18 mouse cellular contexts compared by ENCODE assay signal in the genomic region with DNA sequence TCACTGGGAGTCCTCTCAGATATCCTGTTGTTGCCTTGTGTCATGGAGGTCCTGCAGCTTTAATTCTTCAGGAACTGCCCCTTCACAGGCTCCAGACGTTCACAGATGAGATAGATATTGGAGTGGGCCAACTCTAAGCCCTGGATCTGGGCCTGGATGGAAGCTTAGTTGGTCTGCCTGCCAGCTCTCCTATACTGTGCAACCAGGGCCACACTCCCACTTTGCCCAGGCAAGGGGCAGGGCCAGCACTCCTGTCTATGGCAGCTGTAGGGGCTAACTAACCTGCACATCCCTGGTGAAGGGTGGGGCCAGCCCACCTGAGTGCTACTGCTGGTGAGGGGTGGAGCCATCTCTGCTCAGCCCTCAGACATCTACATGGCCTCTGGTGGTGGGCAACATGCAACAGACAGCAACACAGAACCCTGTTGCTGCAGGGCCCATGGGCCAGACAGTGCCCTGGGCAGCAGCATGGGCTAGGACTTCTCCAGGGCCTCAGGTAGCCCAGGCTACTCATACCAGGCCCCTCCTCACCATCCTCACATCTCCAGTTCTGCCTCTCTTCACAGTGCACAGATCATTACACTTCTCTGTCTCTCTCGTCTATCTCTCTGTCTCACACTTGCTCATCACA.
DNase-seq lines count a peak whose midpoint lies in the region; ATAC-seq and TF ChIP-seq lines count a peak whose summit lies in the region.
"Had no signal": no experiment of that assay in that cellular context is flagged by ENCODE, and none has a peak within 500 bp of the region (broad histone marks: within the 10 kb centered on the region; RNA-seq: fewer than 3 reads in every experiment).

No protein-coding gene starts in this region.

- no peak for DNase-seq in forebrain, postnatal 0 days
- no peak for DNase-seq in kidney, adult 18-20 months
- DNase-seq in kidney, postnatal 10 days, result no peak
- DNase-seq: B cell, adult 2 months; cerebellum, adult 9-11 months; heart, adult 2 months; heart, postnatal 36 days; kidney, adult 2 months; right cerebral cortex, postnatal 25 days; thymus, adult 18-20 months had no signal

- no peak for TF ChIP-seq CTCF in forebrain, postnatal 0 days (IDR thresholded peaks at IDR 0.05; ENCODE audit: low read depth)

- H3K27ac ChIP-seq in forebrain, embryonic 15.5 days (replicated peaks), result no peak overlapping the region
- H3K27ac ChIP-seq in forebrain, postnatal 0 days (ENCODE audit: low read depth, low read length), result no peak overlapping the region
- H3K27ac ChIP-seq in kidney, embryonic 16.5 days (ENCODE audit: low read length), result no peak overlapping the region
- no peak overlapping the region for H3K27ac ChIP-seq in midbrain, embryonic 13.5 days
- H3K27ac ChIP-seq in midbrain, embryonic 16.5 days (ENCODE audit: low read length), result no peak overlapping the region
- no peak overlapping the region for H3K27ac ChIP-seq in neural tube, embryonic 15.5 days (replicated peaks)
- H3K27ac ChIP-seq: heart, adult 2 months; limb, embryonic 13.5 days had no signal

- H3K4me1 ChIP-seq in forebrain, embryonic 15.5 days, result peaks cover 25% of the 10 kb centered on the region
- H3K4me1 ChIP-seq in forebrain, postnatal 0 days (ENCODE audit: insufficient read depth), result no peaks in the 10 kb centered on the region
- no peaks in the 10 kb centered on the region for H3K4me1 ChIP-seq in kidney, embryonic 16.5 days (ENCODE audit: insufficient read depth, low read length)
- H3K4me1 ChIP-seq in midbrain, embryonic 13.5 days (replicated peaks), result peaks cover 14% of the 10 kb centered on the region
- peaks cover 3% of the 10 kb centered on the region for H3K4me1 ChIP-seq in midbrain, embryonic 16.5 days (ENCODE audit: control insufficient read depth, insufficient read depth, low read length)
- H3K4me1 ChIP-seq in neural tube, embryonic 15.5 days, result 0 out of 2 replicates have a peak, but pooled peaks cover 3% of the 10 kb centered on the region
- H3K4me1 ChIP-seq: limb, embryonic 13.5 days had no signal

- no peak overlapping the region for H3K9ac ChIP-seq in forebrain, embryonic 15.5 days (replicated peaks)
- no peak overlapping the region for H3K9ac ChIP-seq in forebrain, postnatal 0 days
- no peak overlapping the region for H3K9ac ChIP-seq in kidney, embryonic 16.5 days (replicated peaks; ENCODE audit: low read length)
- H3K9ac ChIP-seq in midbrain, embryonic 13.5 days (replicated peaks), result no peak overlapping the region
- no peak overlapping the region for H3K9ac ChIP-seq in midbrain, embryonic 16.5 days (ENCODE audit: low read depth, low read length)
- H3K9ac ChIP-seq in neural tube, embryonic 15.5 days (replicated peaks), result no peak overlapping the region
- H3K9ac ChIP-seq: limb, embryonic 13.5 days had no signal

- H3K9me3 ChIP-seq in forebrain, embryonic 15.5 days, result no peaks in the 10 kb centered on the region
- H3K9me3 ChIP-seq in forebrain, postnatal 0 days (ENCODE audit: low read length), result no peaks in the 10 kb centered on the region
- peaks cover 4% of the 10 kb centered on the region; the same call in 1 of the 2 replicates for H3K9me3 ChIP-seq in kidney, embryonic 16.5 days (ENCODE audit: low read length)
- H3K9me3 ChIP-seq in midbrain, embryonic 13.5 days, result no peaks in the 10 kb centered on the region
- no peaks in the 10 kb centered on the region; the same call in 1 of the 2 replicates for H3K9me3 ChIP-seq in midbrain, embryonic 16.5 days (replicated peaks; ENCODE audit: control insufficient read depth, low read length, poor library complexity, severe bottlenecking)
- H3K9me3 ChIP-seq in neural tube, embryonic 15.5 days (replicated peaks), result no peaks in the 10 kb centered on the region
- H3K9me3 ChIP-seq: limb, embryonic 13.5 days had no signal

- no peaks in the 10 kb centered on the region for H3K36me3 ChIP-seq in forebrain, embryonic 15.5 days
- H3K36me3 ChIP-seq in forebrain, postnatal 0 days (ENCODE audit: insufficient read depth), result no peaks in the 10 kb centered on the region
- H3K36me3 ChIP-seq in kidney, embryonic 16.5 days (ENCODE audit: insufficient read depth, low read length), result no peaks in the 10 kb centered on the region
- no peaks in the 10 kb centered on the region for H3K36me3 ChIP-seq in midbrain, embryonic 13.5 days
- no peaks in the 10 kb centered on the region for H3K36me3 ChIP-seq in midbrain, embryonic 16.5 days (ENCODE audit: control insufficient read depth, insufficient read depth, low read length)
- no peaks in the 10 kb centered on the region for H3K36me3 ChIP-seq in neural tube, embryonic 15.5 days
- H3K36me3 ChIP-seq: limb, embryonic 13.5 days had no signal

- H3K27me3 ChIP-seq in forebrain, embryonic 15.5 days, result no peaks in the 10 kb centered on the region
- no peaks in the 10 kb centered on the region for H3K27me3 ChIP-seq in forebrain, postnatal 0 days (ENCODE audit: insufficient read depth, low read length)
- H3K27me3 ChIP-seq in kidney, embryonic 16.5 days (ENCODE audit: insufficient read depth, low read length), result no peaks in the 10 kb centered on the region
- no peaks in the 10 kb centered on the region for H3K27me3 ChIP-seq in midbrain, embryonic 13.5 days
- no peaks in the 10 kb centered on the region for H3K27me3 ChIP-seq in midbrain, embryonic 16.5 days (ENCODE audit: control insufficient read depth, insufficient read depth, low read depth, low read length)
- no peaks in the 10 kb centered on the region for H3K27me3 ChIP-seq in neural tube, embryonic 15.5 days (replicated peaks)
- H3K27me3 ChIP-seq: limb, embryonic 13.5 days had no signal

- whole genome bisulfite sequencing in forebrain, embryonic 15.5 days, result 74% methylated on average over 2 of the region's 2 CpGs
- WGBS in forebrain, postnatal 0 days, result 72% methylated on average over 2 of the region's 2 CpGs
- WGBS in kidney, embryonic 16.5 days, result 56% methylated on average over 2 of the region's 2 CpGs
- 77% methylated on average over 2 of the region's 2 CpGs for WGBS in midbrain, embryonic 13.5 days
- WGBS in midbrain, embryonic 16.5 days, result 72% methylated on average over 2 of the region's 2 CpGs
- 73% methylated on average over 2 of the region's 2 CpGs for WGBS in neural tube, embryonic 15.5 days

- no peak overlapping the region for H3K4me2 ChIP-seq in forebrain, embryonic 15.5 days (replicated peaks)
- no peak overlapping the region for H3K4me2 ChIP-seq in forebrain, postnatal 0 days (ENCODE audit: low read depth)
- no peak overlapping the region for H3K4me2 ChIP-seq in kidney, embryonic 16.5 days (replicated peaks; ENCODE audit: low read depth, low read length)
- H3K4me2 ChIP-seq in midbrain, embryonic 13.5 days (replicated peaks), result no peak overlapping the region
- H3K4me2 ChIP-seq in midbrain, embryonic 16.5 days (ENCODE audit: low read length), result no peak overlapping the region
- no peak overlapping the region for H3K4me2 ChIP-seq in neural tube, embryonic 15.5 days
- H3K4me2 ChIP-seq: limb, embryonic 13.5 days had no signal

- H3K4me3 ChIP-seq in forebrain, embryonic 15.5 days, result no peak overlapping the region
- no peak overlapping the region for H3K4me3 ChIP-seq in forebrain, postnatal 0 days (ENCODE audit: low read depth, low read length)
- H3K4me3 ChIP-seq in kidney, embryonic 16.5 days (ENCODE audit: low read length), result no peak overlapping the region
- no peak overlapping the region for H3K4me3 ChIP-seq in midbrain, embryonic 13.5 days (replicated peaks)
- H3K4me3 ChIP-seq in midbrain, embryonic 16.5 days (ENCODE audit: low read depth, low read length), result no peak overlapping the region
- no peak overlapping the region for H3K4me3 ChIP-seq in neural tube, embryonic 15.5 days (replicated peaks)
- H3K4me3 ChIP-seq: heart, adult 2 months; limb, embryonic 13.5 days had no signal

- 0 out of 2 replicates have a peak, but pooled peaks have one; percentile 36 for ATAC-seq in forebrain, embryonic 15.5 days (replicated peaks)
- ATAC-seq in forebrain, postnatal 0 days, result no peak
- 0 out of 2 replicates have a peak, but pooled peaks have one; percentile 42 for ATAC-seq in kidney, embryonic 16.5 days (ENCODE audit: low FRiP score, low TSS enrichment)
- ATAC-seq in midbrain, embryonic 13.5 days, result peak; percentile 43; the same call in 1 of the 2 replicates
- ATAC-seq in midbrain, embryonic 16.5 days, result no peak
- ATAC-seq in neural tube, embryonic 15.5 days (ENCODE audit: low FRiP score), result peak; percentile 39; the same call in 1 of the 2 replicates
- ATAC-seq: lung, postnatal 0 days; Patski had no signal

Comparison
In these comparisons a context has a peak if more than half of its experiments do, and no peak if none do; other contexts are left out.
1. ATAC-seq: peak in forebrain, embryonic 15.5 days (single experiment), kidney, embryonic 16.5 days (single experiment), midbrain, embryonic 13.5 days (single experiment) and neural tube, embryonic 15.5 days (single experiment); none in forebrain, postnatal 0 days (single experiment) and midbrain, embryonic 16.5 days (single experiment).